In the genomic region with DNA sequence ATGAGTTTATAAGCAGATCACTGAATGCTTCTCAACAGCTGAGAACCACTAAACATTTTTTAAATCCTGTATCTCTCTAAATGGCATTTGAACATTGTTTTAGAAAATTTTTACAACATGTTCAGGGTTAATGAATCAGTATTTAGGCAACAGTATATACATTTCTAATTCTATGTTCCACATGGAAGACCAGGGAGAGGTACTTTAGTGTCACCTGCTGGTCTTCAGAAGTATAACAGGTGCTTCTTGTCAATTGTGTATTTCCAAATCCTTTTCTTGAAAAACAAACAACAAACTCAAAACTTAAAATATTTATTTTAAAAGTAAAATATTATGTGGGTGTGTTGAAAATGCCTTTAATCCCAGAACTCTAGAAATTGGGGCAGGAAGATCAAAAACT, we compare ENCODE assay signal across 7 mouse cellular contexts. TPM values are rescaled to one million over a fixed set of nuclear protein-coding genes. Genes with fewer than 3 reads are reported as not detected.
DNase-seq lines count a peak whose midpoint lies in the region; ATAC-seq lines count a peak whose summit lies in the region.

No protein-coding gene starts in this region.

- no peaks in the 10 kb centered on the region for H3K36me3 ChIP-seq in kidney, embryonic 16.5 days (ENCODE audit: insufficient read depth, low read length)

- no peaks in the 10 kb centered on the region for H3K27me3 ChIP-seq in kidney, embryonic 16.5 days (ENCODE audit: insufficient read depth, low read length)

- H3K4me2 ChIP-seq in kidney, embryonic 16.5 days (replicated peaks; ENCODE audit: low read depth, low read length) = no peak overlapping the region

- 0 out of 2 replicates have a peak, but pooled peaks cover 3% of the 10 kb centered on the region for H3K9me3 ChIP-seq in kidney, embryonic 16.5 days (ENCODE audit: low read length)

- H3K27ac ChIP-seq in kidney, embryonic 16.5 days (ENCODE audit: low read length) = no peak overlapping the region

- DNase-seq in kidney, adult 9 months = peak; percentile 43
- DNase-seq in thymus, postnatal 0 days (ENCODE audit: low spot score) = peak; percentile 44
- DNase-seq in thymus, postnatal 36 days = no peak
- peak; percentile 42 for DNase-seq in embryo, embryonic 10 days (ENCODE audit: low spot score)
- peak; percentile 55 for DNase-seq in retina, postnatal 1 day
- no peak for DNase-seq in urinary bladder, postnatal 25 days (ENCODE audit: low spot score)

- H3K9ac ChIP-seq in kidney, embryonic 16.5 days (replicated peaks; ENCODE audit: low read length) = no peak overlapping the region

- H3K4me1 ChIP-seq in kidney, embryonic 16.5 days (ENCODE audit: insufficient read depth, low read length) = no peaks in the 10 kb centered on the region

- no peak for ATAC-seq in kidney, embryonic 16.5 days (ENCODE audit: low FRiP score, low TSS enrichment)

- H3K4me3 ChIP-seq in kidney, embryonic 16.5 days (ENCODE audit: low read length) = no peak overlapping the region

RNA-seq across cellular contexts. Expression of a gene that starts 8.5 kb away (rescaled TPM):
- 19.3 and 21.0 TPM in 2 replicates for polyA plus RNA-seq in kidney, embryonic 16.5 days (2015; fragmentation: Nextera tagmentation; extraction: Ambion mirVana)
- polyA plus RNA-seq in thymus, postnatal 0 days (2015; fragmentation: Nextera tagmentation; extraction: Ambion mirVana) = 18.5 and 19.1 TPM in 2 replicates

RNA-seq across cellular contexts. Expression of a gene that starts 45.7 kb away (rescaled TPM):
- polyA plus RNA-seq in kidney, embryonic 16.5 days (2015; fragmentation: Nextera tagmentation; extraction: Ambion mirVana) = 8.6 and 9.8 TPM in 2 replicates
- 7.7 and 9.5 TPM in 2 replicates for polyA plus RNA-seq in thymus, postnatal 0 days (2015; fragmentation: Nextera tagmentation; extraction: Ambion mirVana)

Comparison
In these comparisons a context has a peak if more than half of its experiments do, and no peak if none do; other contexts are left out.
1. DNase-seq: peak in kidney, adult 9 months (single experiment), thymus, postnatal 0 days (single experiment), embryo, embryonic 10 days (single experiment) and retina, postnatal 1 day (single experiment); none in thymus, postnatal 36 days (0 of 2) and urinary bladder, postnatal 25 days (single experiment).